8 mouse cellular contexts compared by ENCODE assay signal in the genomic region with DNA sequence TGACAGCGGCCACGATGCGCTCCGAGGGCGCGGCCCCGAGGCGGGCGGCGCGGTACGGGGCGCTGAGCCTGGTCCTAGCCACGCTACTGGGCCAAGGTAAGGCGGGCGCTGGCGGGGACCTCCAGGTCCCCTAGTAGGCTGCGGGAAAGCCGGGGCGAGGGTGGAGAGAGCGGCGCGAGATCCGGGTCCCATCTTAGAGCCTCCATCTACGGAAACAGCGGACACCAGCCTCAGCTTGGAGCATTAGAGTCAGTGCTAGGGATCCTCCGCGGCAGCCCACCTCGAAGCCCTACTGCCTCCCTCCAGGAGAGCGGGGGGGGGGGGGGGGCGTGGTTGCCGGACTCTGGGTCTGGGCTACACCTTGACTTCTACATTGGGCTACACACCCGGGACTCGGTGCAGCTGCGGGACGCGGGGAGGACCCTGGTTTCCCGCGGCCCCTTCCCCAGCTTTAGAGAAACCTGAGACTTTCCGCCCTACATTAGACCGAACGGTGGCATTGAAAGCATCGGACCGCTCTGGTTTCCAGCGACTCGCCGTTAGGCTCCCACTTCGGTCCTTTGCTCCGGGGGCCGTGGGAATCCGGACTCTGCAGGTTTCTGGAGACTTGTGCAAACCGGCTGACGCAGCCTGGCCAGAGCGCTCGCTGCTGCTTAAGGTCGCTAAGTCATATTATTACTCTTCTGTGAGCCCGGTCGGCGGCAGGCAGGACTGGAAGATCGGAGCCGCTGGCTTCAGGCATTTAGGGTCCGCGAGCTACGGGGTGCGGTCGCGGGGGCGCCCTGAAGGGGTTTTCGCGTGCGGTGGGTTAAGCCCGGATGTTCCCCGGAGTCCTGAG. TPM values are rescaled to one million over a fixed set of nuclear protein-coding genes. Genes with fewer than 3 reads are reported as not detected.
A peak's percentile ranks its signal among the peaks of the same experiment; 100 is the strongest.
DNase-seq lines count a peak whose midpoint lies in the region; ATAC-seq and TF ChIP-seq lines count a peak whose summit lies in the region.

No protein-coding gene starts in this region.

- no peaks in the 10 kb centered on the region for H3K9me3 ChIP-seq in lung, postnatal 0 days (ENCODE audit: low read length)

- peak overlapping the region; percentile 76 for H3K4me2 ChIP-seq in lung, postnatal 0 days (replicated peaks; ENCODE audit: low read depth, low read length)

- H3K4me1 ChIP-seq in lung, adult 2 months (ENCODE audit: control insufficient read depth, insufficient read depth, low read length), result 0 out of 2 replicates have a peak, but pooled peaks cover 2% of the 10 kb centered on the region
- peaks cover 6% of the 10 kb centered on the region; the same call in 1 of the 2 replicates for H3K4me1 ChIP-seq in lung, postnatal 0 days (ENCODE audit: insufficient read depth, low read depth, low read length)

- no peaks in the 10 kb centered on the region for H3K27me3 ChIP-seq in lung, postnatal 0 days (replicated peaks; ENCODE audit: insufficient read depth, low read length)

- intact Hi-C loops in heart, postnatal 10 days (cut with DNase I), result no loop called here

- peak; percentile 8 for DNase-seq in lung, adult 2 months
- no peak for DNase-seq in lung, postnatal 25 days (ENCODE audit: low spot score)
- DNase-seq in cerebellum, adult 9-10 months, result peak; percentile 46
- DNase-seq in heart, postnatal 10 days, result peak; percentile 2 to 4
- peak; percentile 43 for DNase-seq in lung, postnatal 0 days (ENCODE audit: low spot score)
- no peak for DNase-seq in right cerebral cortex, postnatal 10 days (ENCODE audit: low spot score in 2 of 2)
- DNase-seq in frontal cortex, adult 2 months (ENCODE audit: extremely low spot score in 1 of 2, low spot score in 1 of 2), result no peak

- no peak for TF ChIP-seq CTCF in lung, adult 2 months (IDR thresholded peaks at IDR 0.05; ENCODE audit: insufficient read depth, low read length)
- TF ChIP-seq CTCF in lung, postnatal 0 days (IDR thresholded peaks at IDR 0.05), result no peak

- H3K4me3 ChIP-seq in lung, adult 2 months (replicated peaks; ENCODE audit: extremely low read depth, low read depth, low read length), result peak overlapping the region; percentile 52
- peak overlapping the region; percentile 53 for H3K4me3 ChIP-seq in lung, postnatal 0 days (ENCODE audit: low read depth, low read length)

- 2% methylated on average over 72 of the region's 73 CpGs for whole genome bisulfite sequencing in lung, adult 2 months
- WGBS in lung, postnatal 0 days, result 2% methylated on average over 47 of the region's 73 CpGs

- TF ChIP-seq EP300 in lung, postnatal 0 days (IDR thresholded peaks at IDR 0.05), result no peak

- no peaks in the 10 kb centered on the region for H3K36me3 ChIP-seq in lung, postnatal 0 days (ENCODE audit: insufficient read depth, low read length)

- no peak for TF ChIP-seq POLR2A in lung, adult 2 months (IDR thresholded peaks at IDR 0.05; ENCODE audit: borderline replicate concordance, extremely low read depth, low read depth, low read length)

- 0 out of 2 replicates have a peak overlapping the region, but pooled peaks have one; percentile 29 for H3K9ac ChIP-seq in lung, postnatal 0 days (replicated peaks; ENCODE audit: low read depth)

- no peak overlapping the region for H3K27ac ChIP-seq in lung, postnatal 0 days (ENCODE audit: low read length)

- peak; percentile 73 for ATAC-seq in lung, postnatal 0 days
- ATAC-seq in activated CD4-positive, CD25-positive, alpha-beta regulatory T cell, adult 4 months, result no peak

RNA-seq across cellular contexts. Expression of gene Tmem132c, which starts 0.5 kb away (rescaled TPM):
- polyA plus RNA-seq in lung, adult 2 months (2012; rRNA removed), result 13.8 TPM in 2 replicates
- total RNA-seq in heart, postnatal 10 days (2021), result under 1 TPM; 0.31 to 0.57 TPM
- 11.1 and 11.8 TPM in 2 replicates for polyA plus RNA-seq in lung, postnatal 0 days (2015; fragmentation: Nextera tagmentation; extraction: Ambion mirVana)
- polyA plus RNA-seq in activated CD4-positive, CD25-positive, alpha-beta regulatory T cell, adult 4 months (2017; shearing (Covaris generic)), result not detected
- polyA plus RNA-seq in frontal cortex, adult 2 months (2012; rRNA removed), result 2.6 and 2.9 TPM in 2 replicates

Comparison
In these comparisons a context has a peak if more than half of its experiments do, and no peak if none do; other contexts are left out.
1. DNase-seq: peak in lung, adult 2 months (single experiment), cerebellum, adult 9-10 months (single experiment), heart, postnatal 10 days (2 of 2) and lung, postnatal 0 days (single experiment); none in lung, postnatal 25 days (single experiment), right cerebral cortex, postnatal 10 days (0 of 2) and frontal cortex, adult 2 months (0 of 2).